Mouse (Mus musculus) CD4-positive, CD25-positive, alpha-beta regulatory T cell, adult 9 weeks (primary cell): ENCODE results near the gene 4933427I04Rik. TPM values are rescaled to one million over a fixed set of nuclear protein-coding genes. Genes with fewer than 3 reads are reported as not detected.

ENCODE experiments used
- polyA plus RNA-seq: library from polyadenylated mRNA; unstranded; fragments of 100-300 nt; shearing (Covaris generic); gene quantifications from one replicate; pipeline ENCODE4 v1.2.1, GENCODE M21; 2017

The 4933427I04Rik gene
- polyA plus RNA-seq, result not detected

DNA sequence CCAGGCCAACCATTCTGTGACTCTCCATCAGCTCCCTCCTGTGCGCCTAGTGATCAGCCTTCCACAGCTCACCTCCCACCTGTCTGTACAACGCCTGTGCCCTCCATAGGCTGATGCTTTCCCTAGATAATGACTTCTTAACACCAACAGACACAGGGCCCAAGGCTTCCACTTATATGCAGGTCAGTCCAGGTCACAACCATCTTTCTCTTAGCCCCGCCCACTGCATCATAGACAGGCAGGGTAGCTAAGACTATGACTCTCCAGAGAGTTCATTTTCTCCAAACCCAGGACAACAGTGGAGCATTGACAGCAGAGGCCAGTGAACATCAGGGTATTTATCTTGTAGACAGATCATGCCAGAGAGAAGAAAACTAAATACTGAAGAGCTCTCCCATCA lies at the start of gene 4933427I04Rik:
Gene 4933427I04Rik, plus strand, starts transcription at position 301 of the 400 bp plus-strand sequence.

DNA sequence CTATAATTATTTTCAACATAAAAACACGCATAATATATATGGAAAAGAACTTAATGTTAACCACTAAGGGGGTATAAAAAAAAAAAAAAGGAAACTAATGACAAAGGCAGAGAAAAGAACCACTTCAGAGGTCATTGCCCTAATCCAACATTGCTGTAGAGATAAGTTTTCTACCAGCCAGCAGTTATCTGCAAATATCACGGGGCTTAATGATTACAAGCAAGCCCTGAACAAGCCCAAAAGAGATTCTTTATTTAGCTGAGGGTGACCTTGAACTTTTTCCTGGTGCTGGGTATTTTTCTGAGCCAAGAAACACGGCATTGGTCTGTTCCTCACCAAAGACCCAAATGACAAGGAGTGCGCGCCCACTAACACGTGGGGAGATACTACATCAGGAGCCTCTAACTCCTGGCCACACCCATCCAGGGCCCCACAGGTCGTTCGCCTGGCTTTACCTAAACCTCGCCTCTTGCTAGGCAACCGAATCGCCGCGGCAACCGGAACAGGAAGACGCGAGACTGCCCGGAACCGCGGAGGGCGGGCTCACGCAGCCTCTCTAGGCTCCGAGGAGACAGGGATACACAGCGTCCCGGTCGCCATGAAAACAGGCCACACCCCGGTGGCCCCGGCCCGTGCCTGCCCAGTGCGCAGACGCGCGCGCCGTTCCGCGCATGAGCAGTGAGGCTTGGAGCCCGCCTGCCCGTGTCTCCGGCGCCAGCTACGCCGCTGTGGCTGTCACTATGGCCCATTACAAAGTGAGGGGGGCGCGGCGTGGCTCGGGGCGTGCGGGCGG lies 45.0 kb downstream of the 4933427I04Rik start, which contains the start of gene Mycbp:
Gene Mycbp, plus strand, starts transcription at position 500 of the 793 bp plus-strand sequence.

Other genes with a start within 250 kb of the 4933427I04Rik start
- gene Macf1, start 175.3 kb upstream of the 4933427I04Rik start, polyA plus RNA-seq, result 191 TPM
- gene Ndufs5, start 141.5 kb upstream of the 4933427I04Rik start, polyA plus RNA-seq, result 168 TPM
- 12.4 TPM for gene Akirin1, start 109.3 kb upstream of the 4933427I04Rik start, polyA plus RNA-seq
- gene Rhbdl2, start 71.8 kb upstream of the 4933427I04Rik start, polyA plus RNA-seq, result not detected
- 15.0 TPM for gene Mycbp, start 45.2 kb downstream of the 4933427I04Rik start, polyA plus RNA-seq
- 10.8 TPM for gene Rragc, start 57.8 kb downstream of the 4933427I04Rik start, polyA plus RNA-seq
- not detected for gene 4930535I16Rik, start 58.3 kb downstream of the 4933427I04Rik start, polyA plus RNA-seq